Mouse (Mus musculus) adrenal gland, adult 18-20 months (tissue): ENCODE results near the gene Topors. TPM values are rescaled to one million over a fixed set of nuclear protein-coding genes. Genes with fewer than 3 reads are reported as not detected.
A peak's percentile ranks its signal among the peaks of the same experiment; 100 is the strongest.

Experiments used
- DNase-seq, 2 experiments: peaks; one replicate each; pipeline ENCODE4 v3.0.0; 2021 to 2022; ENCODE audit warnings: low spot score in 2 of 2
- total RNA-seq, 2 experiments: library from RNA; stranded (reverse); gene quantifications; 1 replicate in 1 of 2; 2 replicates in 1 of 2; pipeline ENCODE4 v1.2.3; 2021

Topors gene
- total RNA-seq, 2 experiments from 2014 or later = 22.9 to 29.4 TPM

- DNase-seq = no peak
Measured at GRCm38 (mm10) chr4:40253766-40254165, 15.9 kb downstream of the Topors start.

- no peak for DNase-seq
Measured at GRCm38 (mm10) chr4:40250984-40251383, 18.7 kb downstream of the Topors start.

- DNase-seq = no peak
Measured at GRCm38 (mm10) chr4:40244035-40244434, 25.6 kb downstream of the Topors start.

GRCm38 (mm10) chr4:40243006-40243405 lies 26.6 kb downstream of the Topors start:
- DNase-seq = no peak

- DNase-seq = no peak
Measured at GRCm38 (mm10) chr4:40241928-40242327, 27.7 kb downstream of the Topors start.

- no peak for DNase-seq
Measured at GRCm38 (mm10) chr4:40240272-40240744, 29.3 kb downstream of the Topors start.

GRCm38 (mm10) chr4:40239409-40240271 lies 30.0 kb downstream of the Topors start, which contains the start of gene Ddx58:
Gene Ddx58, minus strand, starts transcription at chr4:40239828.
- peak; percentile 31 to 32 for DNase-seq

- DNase-seq = peak; percentile 66
Measured at GRCm38 (mm10) chr4:40238483-40239408, 30.9 kb downstream of the Topors start.

- no peak for DNase-seq
Measured at GRCm38 (mm10) chr4:40236829-40237228, 32.8 kb downstream of the Topors start.

- no peak for DNase-seq
Measured at GRCm38 (mm10) chr4:40234256-40234655, 35.4 kb downstream of the Topors start.

- DNase-seq = no peak
Measured at GRCm38 (mm10) chr4:40233062-40233664, 36.5 kb downstream of the Topors start.

GRCm38 (mm10) chr4:40229723-40230122 lies 39.9 kb downstream of the Topors start:
- DNase-seq = no peak

GRCm38 (mm10) chr4:40227886-40228285 lies 41.8 kb downstream of the Topors start:
- DNase-seq = no peak

- no peak for DNase-seq
Measured at GRCm38 (mm10) chr4:40227131-40227530, 42.5 kb downstream of the Topors start.

- no peak for DNase-seq
Measured at GRCm38 (mm10) chr4:40226095-40226494, 43.6 kb downstream of the Topors start.

- DNase-seq = no peak
Measured at GRCm38 (mm10) chr4:40221876-40222585, 47.6 kb downstream of the Topors start.

GRCm38 (mm10) chr4:40221004-40221760 lies 48.5 kb downstream of the Topors start:
- DNase-seq = no peak

- DNase-seq = no peak
Measured at GRCm38 (mm10) chr4:40220437-40220836, 49.2 kb downstream of the Topors start.

- no peak for DNase-seq
Measured at GRCm38 (mm10) chr4:40218382-40218781, 51.3 kb downstream of the Topors start.

GRCm38 (mm10) chr4:40217910-40218309 lies 51.7 kb downstream of the Topors start:
- DNase-seq = no peak
